Mouse (Mus musculus): Measurements from ENCODE around the gene Usp40.
A peak's percentile ranks its signal among the peaks of the same experiment; 100 is the strongest.

The Usp40 gene

GRCm38 (mm10) chr1:87941765-87942164 lies 66.6 kb downstream of the Usp40 start:
- no peak for DNase-seq

GRCm38 (mm10) chr1:87936516-87936915 lies 71.8 kb downstream of the Usp40 start:
- peak; percentile 24 for DNase-seq

- DNase-seq: peak; percentile 64
Observed at GRCm38 (mm10) chr1:87936075-87936474, 72.3 kb downstream of the Usp40 start.

DNA sequence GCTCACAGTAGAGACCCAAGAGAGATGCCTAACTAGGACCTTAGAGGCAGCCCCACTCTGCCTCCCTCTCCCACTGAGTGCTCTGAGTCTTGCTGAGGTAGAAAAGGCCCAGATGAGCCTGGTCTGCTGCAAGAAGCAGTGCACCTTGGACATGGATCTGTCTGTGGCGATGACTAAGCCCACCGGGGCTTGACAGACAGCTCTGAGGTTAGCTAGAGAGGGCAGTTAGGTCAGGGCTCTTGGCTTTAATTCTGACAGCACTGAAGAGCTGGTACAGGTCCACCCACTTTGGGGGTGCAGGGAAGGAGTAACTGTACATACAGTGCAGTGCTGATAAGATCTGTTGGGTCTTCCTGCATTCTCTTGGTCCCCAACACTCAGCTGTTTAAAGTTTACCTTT lies 72.8 kb downstream of the Usp40 start:
- no peak for DNase-seq

- DNase-seq: peak; percentile 39
Observed at GRCm38 (mm10) chr1:87935095-87935494, 73.3 kb downstream of the Usp40 start.

- DNase-seq: peak; percentile 52
Observed at GRCm38 (mm10) chr1:87933051-87933450, 75.3 kb downstream of the Usp40 start.

GRCm38 (mm10) chr1:87929730-87930129 lies 78.6 kb downstream of the Usp40 start:
- DNase-seq: no peak

DNA sequence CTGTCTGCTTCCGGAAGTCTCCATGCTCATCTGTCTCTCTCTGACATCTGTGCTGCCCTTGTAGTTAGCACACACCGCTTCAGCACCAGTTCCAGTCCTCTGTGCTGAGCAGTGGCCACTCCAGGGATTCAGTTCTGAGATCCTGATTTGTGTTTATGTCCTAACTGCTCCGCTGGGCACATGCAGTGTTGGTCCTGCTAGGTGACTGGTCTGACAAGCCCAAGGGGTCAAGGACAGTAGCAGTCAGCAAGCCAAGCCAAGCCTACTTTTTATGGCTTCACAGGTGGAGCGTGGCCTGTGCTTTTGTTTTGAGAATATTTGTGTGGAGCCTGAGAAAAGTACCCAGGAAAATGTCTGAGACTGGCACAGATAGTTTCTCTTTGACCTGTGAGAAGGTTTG lies 83.5 kb downstream of the Usp40 start:
- DNase-seq: no peak

- DNase-seq: peak; percentile 45
Observed at GRCm38 (mm10) chr1:87922666-87923065, 85.7 kb downstream of the Usp40 start.

- no peak for DNase-seq
Observed at GRCm38 (mm10) chr1:87920056-87920614, 88.2 kb downstream of the Usp40 start.

- no peak for DNase-seq
Observed at GRCm38 (mm10) chr1:87918061-87918460, 90.3 kb downstream of the Usp40 start.

GRCm38 (mm10) chr1:87917361-87917760 lies 91.0 kb downstream of the Usp40 start:
- no peak for DNase-seq

DNA sequence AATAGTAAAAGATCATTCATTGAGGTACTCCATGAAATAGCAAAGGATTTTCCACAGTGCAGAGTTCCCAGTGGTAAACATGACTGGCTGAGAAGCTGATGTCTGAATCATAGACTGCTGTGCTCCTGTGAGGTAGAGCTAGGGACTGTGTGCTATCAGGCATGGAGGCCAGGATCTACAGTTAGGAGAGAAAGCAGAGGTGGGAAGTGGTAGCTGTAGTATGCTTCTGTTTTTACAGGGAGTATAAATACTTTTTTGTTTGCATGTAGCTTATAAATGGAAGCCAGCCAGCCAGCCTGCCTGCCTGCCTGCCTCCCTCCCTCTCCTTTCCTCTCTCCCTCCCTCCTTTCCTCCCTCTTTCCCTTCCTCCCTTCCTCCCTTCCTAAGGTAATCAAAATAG lies 95.0 kb downstream of the Usp40 start:
- DNase-seq: peak; percentile 38

DNA sequence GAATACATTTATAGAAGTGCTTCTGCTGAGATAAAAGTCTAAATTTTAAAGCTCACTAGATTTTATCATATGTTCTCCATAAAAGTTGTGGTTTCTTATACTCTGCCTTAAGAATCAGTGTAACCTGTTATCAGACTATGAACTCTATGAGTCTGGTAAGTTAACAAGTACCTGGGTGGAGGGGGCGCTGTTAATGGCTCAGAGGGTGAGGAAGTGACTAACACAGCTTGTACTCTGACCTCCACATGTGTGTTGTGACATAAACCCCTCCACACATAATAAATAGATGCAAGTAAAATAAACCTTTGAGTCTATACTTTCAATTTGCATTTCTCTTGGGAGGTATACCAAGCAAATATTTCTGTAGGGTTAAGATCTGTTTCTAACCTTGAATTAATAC lies 97.9 kb downstream of the Usp40 start:
- no peak for DNase-seq

DNA sequence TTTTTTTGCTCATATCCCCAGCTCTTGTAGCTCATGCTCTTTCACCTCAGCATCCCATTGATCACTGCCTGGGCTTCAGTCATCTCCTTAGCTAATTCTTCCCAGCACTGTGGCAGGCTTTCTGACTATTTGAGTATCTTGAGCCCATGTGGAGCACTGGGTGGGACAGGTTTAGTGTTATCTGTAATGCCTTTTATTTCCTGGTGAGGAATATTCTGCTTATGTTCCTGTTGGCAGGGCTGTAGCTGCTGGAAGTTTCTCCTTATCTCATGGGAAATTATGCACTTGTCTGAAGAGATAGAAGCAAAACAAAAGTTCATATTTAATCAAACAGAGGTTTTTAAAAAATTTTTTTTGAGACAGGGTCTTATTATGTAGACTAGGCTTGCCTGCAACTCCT lies 98.8 kb downstream of the Usp40 start:
- DNase-seq: no peak

- DNase-seq: no peak
Observed at GRCm38 (mm10) chr1:87908736-87909135, 99.6 kb downstream of the Usp40 start.

- no peak for DNase-seq
Observed at GRCm38 (mm10) chr1:87908006-87908405, 100.3 kb downstream of the Usp40 start.

- no peak for DNase-seq
Observed at GRCm38 (mm10) chr1:87906361-87906956, 101.9 kb downstream of the Usp40 start.

DNA sequence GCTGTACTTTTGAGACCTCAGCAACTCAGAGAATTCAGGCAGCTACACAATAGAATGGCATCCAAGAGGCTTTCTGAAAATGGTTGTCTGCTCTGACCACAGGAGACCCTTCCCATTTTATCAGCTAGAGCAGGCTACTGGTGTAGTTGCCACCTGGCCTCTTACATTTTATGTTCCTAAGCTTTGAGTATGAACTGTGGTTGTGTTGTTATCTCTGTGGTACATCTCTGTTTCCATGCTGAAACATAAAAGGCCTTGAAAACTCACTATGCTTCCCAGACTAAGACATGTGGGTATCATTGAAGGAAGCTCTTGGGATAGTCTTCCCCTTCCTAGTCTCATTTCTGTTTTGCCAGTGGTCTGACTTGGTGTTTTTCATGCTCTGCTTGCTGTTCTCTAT lies 106.2 kb downstream of the Usp40 start:
- DNase-seq: no peak

GRCm38 (mm10) chr1:87900979-87901378 lies 107.4 kb downstream of the Usp40 start:
- DNase-seq: no peak

DNA sequence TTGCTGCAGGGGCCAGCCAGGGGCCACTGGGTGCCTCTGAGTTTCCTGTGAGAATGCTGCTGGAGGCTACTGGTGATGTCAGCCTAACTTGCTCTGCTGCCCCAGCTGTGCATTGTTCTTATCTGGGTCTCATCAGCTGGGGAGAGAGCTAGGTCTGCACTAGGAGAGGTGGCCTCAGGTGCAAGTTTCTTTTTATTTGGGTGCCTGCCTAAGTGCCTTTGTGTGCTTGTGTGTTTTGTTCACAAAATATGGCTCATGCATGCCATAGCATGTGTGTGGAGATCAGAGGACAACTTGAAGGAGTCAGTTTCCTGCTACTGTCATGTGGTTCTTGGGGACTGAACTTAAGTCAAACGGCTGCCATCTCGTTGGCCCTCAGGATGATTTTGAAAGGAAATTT lies 108.7 kb downstream of the Usp40 start:
- DNase-seq: no peak

- no peak for DNase-seq
Observed at GRCm38 (mm10) chr1:87896921-87897320, 111.4 kb downstream of the Usp40 start.

All from right cerebral cortex, adult 18-20 months (tissue).